Comparison of ENCODE assay signal across 11 mouse cellular contexts in the genomic region with DNA sequence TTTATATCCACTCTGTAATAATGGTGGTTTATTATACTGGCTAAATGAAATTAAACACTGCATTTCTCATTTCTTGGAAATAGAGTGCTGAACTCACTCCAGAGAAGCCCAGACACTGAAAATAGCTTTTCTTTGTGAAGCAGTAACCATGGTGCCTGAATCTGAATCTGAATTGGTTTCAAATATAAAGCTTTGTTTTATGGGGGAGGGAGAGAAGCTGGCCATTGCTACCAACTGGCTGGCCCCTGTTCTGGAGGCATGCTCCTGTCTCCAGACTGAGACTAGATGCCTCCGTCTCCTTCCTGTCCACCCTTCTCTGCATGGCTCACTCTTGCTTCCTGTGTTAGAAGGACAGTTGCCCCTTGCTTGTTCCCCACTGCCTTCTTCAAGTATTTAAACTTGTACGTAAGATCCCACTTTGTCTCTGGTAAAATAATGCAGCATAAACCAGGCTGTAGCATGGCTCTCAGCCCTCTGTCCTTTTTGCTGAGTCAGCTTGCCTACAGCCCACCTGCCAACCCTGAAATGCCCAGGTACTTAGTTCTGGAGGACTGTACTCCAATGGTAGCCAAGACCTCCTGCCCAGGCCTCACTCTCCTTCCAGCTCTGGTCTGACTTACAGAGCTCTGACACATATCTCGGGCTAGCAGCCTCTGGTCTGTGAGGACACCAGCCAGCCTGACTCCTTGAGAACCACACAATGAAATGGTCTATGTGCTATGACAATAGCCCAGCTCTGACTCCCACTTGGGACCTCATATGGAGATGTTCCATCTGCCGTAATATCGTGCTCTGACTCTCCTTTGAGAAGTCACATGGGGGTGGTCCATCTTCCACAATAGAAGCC. TPM values are rescaled to one million over a fixed set of nuclear protein-coding genes. Genes with fewer than 3 reads are reported as not detected.
A peak's percentile ranks its signal among the peaks of the same experiment; 100 is the strongest.
DNase-seq lines count a peak whose midpoint lies in the region; ATAC-seq and TF ChIP-seq lines count a peak whose summit lies in the region.
"Had no signal": no experiment of that assay in that cellular context is flagged by ENCODE, and none has a peak within 500 bp of the region (broad histone marks: within the 10 kb centered on the region; RNA-seq: fewer than 3 reads in every experiment).

No protein-coding gene starts in this region.

- peaks cover 20% of the 10 kb centered on the region for H3K4me1 ChIP-seq in forebrain, postnatal 0 days (ENCODE audit: insufficient read depth)
- H3K4me1 ChIP-seq in midbrain, embryonic 11.5 days (ENCODE audit: control insufficient read depth, insufficient read depth, low read length), result peaks cover 18% of the 10 kb centered on the region
- H3K4me1 ChIP-seq: heart, embryonic 13.5 days; lung, embryonic 15.5 days had no signal

- H3K4me2 ChIP-seq in forebrain, postnatal 0 days (ENCODE audit: low read depth), result peak overlapping the region; percentile 27; the same call in 1 of the 2 replicates
- peak overlapping the region; percentile 2; the same call in 1 of the 2 replicates for H3K4me2 ChIP-seq in midbrain, embryonic 11.5 days
- H3K4me2 ChIP-seq: heart, embryonic 13.5 days; lung, embryonic 15.5 days had no signal

- peak; percentile 72 for ATAC-seq in forebrain, postnatal 0 days
- ATAC-seq in midbrain, embryonic 11.5 days (ENCODE audit: low FRiP score), result peak; percentile 84
- no peak for ATAC-seq in erythroblast, adult 5-6 weeks (replicated peaks; ENCODE audit: low FRiP score, poor library complexity, severe bottlenecking)

- WGBS in forebrain, postnatal 0 days, result 52% methylated on average over 5 of the region's 5 CpGs
- WGBS in midbrain, embryonic 11.5 days, result 57% methylated on average over 5 of the region's 5 CpGs

- peaks cover 5% of the 10 kb centered on the region; the same call in 1 of the 2 replicates for H3K36me3 ChIP-seq in forebrain, postnatal 0 days (ENCODE audit: insufficient read depth)
- no peaks in the 10 kb centered on the region for H3K36me3 ChIP-seq in midbrain, embryonic 11.5 days (ENCODE audit: control insufficient read depth, insufficient read depth, low read length)

- no peak overlapping the region for H3K4me3 ChIP-seq in forebrain, postnatal 0 days (ENCODE audit: low read depth, low read length)
- no peak overlapping the region for H3K4me3 ChIP-seq in midbrain, embryonic 11.5 days (ENCODE audit: low read depth, low read length)
- H3K4me3 ChIP-seq: heart, embryonic 13.5 days; lung, embryonic 15.5 days had no signal

- H3K27me3 ChIP-seq in forebrain, postnatal 0 days (ENCODE audit: insufficient read depth, low read length), result no peaks in the 10 kb centered on the region
- no peaks in the 10 kb centered on the region for H3K27me3 ChIP-seq in midbrain, embryonic 11.5 days (ENCODE audit: control insufficient read depth, insufficient read depth, low read length)
- H3K27me3 ChIP-seq: heart, embryonic 13.5 days; lung, embryonic 15.5 days had no signal

- peak overlapping the region; percentile 89 for H3K27ac ChIP-seq in forebrain, postnatal 0 days (ENCODE audit: low read depth, low read length)
- H3K27ac ChIP-seq in midbrain, embryonic 11.5 days (ENCODE audit: low read depth, low read length), result peak overlapping the region; percentile 51
- H3K27ac ChIP-seq: heart, embryonic 13.5 days; lung, embryonic 15.5 days had no signal

- H3K9me3 ChIP-seq in forebrain, postnatal 0 days (ENCODE audit: low read length), result no peaks in the 10 kb centered on the region
- no peaks in the 10 kb centered on the region for H3K9me3 ChIP-seq in midbrain, embryonic 11.5 days (ENCODE audit: control insufficient read depth, low read length)
- H3K9me3 ChIP-seq: heart, embryonic 13.5 days; lung, embryonic 15.5 days had no signal

- TF ChIP-seq CTCF in forebrain, postnatal 0 days (IDR thresholded peaks at IDR 0.05; ENCODE audit: low read depth), result no peak

- peak; percentile 11 for DNase-seq in right cerebral cortex, postnatal 25 days
- DNase-seq in right cerebral cortex, adult 2 months (ENCODE audit: low spot score in 2 of 2), result no peak
- DNase-seq in forebrain, postnatal 0 days, result peak; percentile 59
- DNase-seq in midbrain, embryonic 11.5 days (ENCODE audit: low spot score, missing footprints), result no peak
- DNase-seq in gastrocnemius, postnatal 25 days, result no peak
- no peak for DNase-seq in MN1 (ENCODE audit: low spot score)
- DNase-seq: kidney, adult 8-10 months; thymus, postnatal 25 days had no signal

- peak overlapping the region; percentile 14; the same call in 1 of the 2 replicates for H3K9ac ChIP-seq in forebrain, postnatal 0 days
- no peak overlapping the region for H3K9ac ChIP-seq in midbrain, embryonic 11.5 days (ENCODE audit: low read length)
- H3K9ac ChIP-seq: heart, embryonic 13.5 days; lung, embryonic 15.5 days had no signal

RNA-seq across cellular contexts. Expression of a gene that starts 18.8 kb away (rescaled TPM):
- total RNA-seq in forebrain, postnatal 0 days (2014; rRNA removed), result 83.3 and 174 TPM in 2 replicates
- polyA plus RNA-seq in forebrain, postnatal 0 days (2015; fragmentation: Nextera tagmentation; extraction: Ambion mirVana), result 876 and 957 TPM in 2 replicates
- polyA plus RNA-seq in midbrain, embryonic 11.5 days (2014; fragmentation: Nextera tagmentation; extraction: Ambion mirVana), result 860 and 869 TPM in 2 replicates
- total RNA-seq in gastrocnemius, postnatal 25 days (2021), result 10 to 100 TPM; 42.2 to 49.0 TPM
- 2,544 and 3,040 TPM in 2 replicates for total RNA-seq in erythroblast, adult 5-6 weeks (2015; ENCODE audit: low replicate concordance)
- 52.1 and 815 TPM in 2 replicates for total RNA-seq in erythroblast, adult 5-6 weeks (2017; ENCODE audit: low replicate concordance)

Comparison
In these comparisons a context has a peak if more than half of its experiments do, and no peak if none do; other contexts are left out.
1. DNase-seq: peak in right cerebral cortex, postnatal 25 days (single experiment) and forebrain, postnatal 0 days (single experiment); none in right cerebral cortex, adult 2 months (0 of 2), midbrain, embryonic 11.5 days (single experiment), gastrocnemius, postnatal 25 days (single experiment) and MN1 (single experiment).